Mouse (Mus musculus) CH12.LX (cell line): ENCODE measurements around the gene Gm17728. TPM values are rescaled to one million over a fixed set of nuclear protein-coding genes. Genes with fewer than 3 reads are reported as not detected.

Experiments used
- DNase-seq: peaks from one replicate; pipeline ENCODE4 v3.0.0-alpha.2; 2013; ENCODE audit errors: extremely low read depth
- H3K27ac ChIP-seq: 2 replicates; pipeline ENCODE4 v1.5.1; 2012; ENCODE audit warnings: low read depth, mild to moderate bottlenecking, control low read depth, moderate library complexity; ENCODE audit not compliant: insufficient read depth
- H3K27me3 ChIP-seq: replicated peaks from 2 replicates; pipeline ENCODE3; 2012; ENCODE audit warnings: inconsistent platforms
- H3K36me3 ChIP-seq, 2 experiments: replicated peaks in 1 of 2; 2 replicates each; pipeline versions ENCODE3 to v1.6.1; 2012; ENCODE audit warnings: inconsistent platforms in 1 of 2, low read length in 1 of 2, mild to moderate bottlenecking in 1 of 2, mixed read lengths in 1 of 2, moderate library complexity in 1 of 2; ENCODE audit not compliant: control insufficient read depth in 1 of 2, insufficient read depth in 1 of 2
- H3K4me1 ChIP-seq, 2 experiments: 2 replicates each; pipeline ENCODE4 v1.6.1; 2012; ENCODE audit warnings: inconsistent platforms in 1 of 2, moderate library complexity in 1 of 2; ENCODE audit not compliant: insufficient read depth in 2 of 2, control insufficient read depth in 1 of 2
- H3K4me2 ChIP-seq: 2 replicates; pipeline ENCODE4 v1.6.1; 2012; ENCODE audit warnings: low read depth, mild to moderate bottlenecking, control low read depth; ENCODE audit not compliant: poor library complexity, insufficient read depth, severe bottlenecking
- H3K4me3 ChIP-seq, 3 experiments: fragments of 150-350 bp in 1 of 3; sonication (generic) in 1 of 3; replicated peaks in 1 of 3; 2 replicates each; pipeline versions ENCODE3 to v1.5.1; 2011 to 2012; ENCODE audit warnings: low read depth in 2 of 3, low read length in 2 of 3, mild to moderate bottlenecking in 2 of 3, moderate library complexity in 2 of 3, control low read depth in 1 of 3, improper control_type of control experiment in 1 of 3, inconsistent platforms in 1 of 3, mixed read lengths in 1 of 3; ENCODE audit not compliant: poor library complexity in 1 of 3
- H3K79me2 ChIP-seq: replicated peaks from 2 replicates; pipeline ENCODE4 v1.6.1; 2012; ENCODE audit warnings: mild to moderate bottlenecking, moderate library complexity; ENCODE audit not compliant: control insufficient read depth, poor library complexity, insufficient read depth, severe bottlenecking; ENCODE audit errors: extremely low read depth
- H3K9ac ChIP-seq: 2 replicates; pipeline ENCODE4 v1.6.1; 2012; ENCODE audit warnings: low read depth, mild to moderate bottlenecking, control low read depth, moderate library complexity; ENCODE audit not compliant: insufficient read depth
- H3K9me3 ChIP-seq: replicated peaks from 2 replicates; pipeline ENCODE3; 2012; ENCODE audit warnings: low read length, inconsistent platforms, mixed read lengths
- CHD1 ChIP-seq: IDR thresholded peaks from 2 replicates; pipeline ENCODE4 v1.6.1; 2012; ENCODE audit warnings: low read depth, low read length, improper control_type of control experiment, inconsistent platforms
- CHD2 ChIP-seq: IDR thresholded peaks from 2 replicates; pipeline ENCODE4 v1.6.1; 2011; ENCODE audit warnings: low read length, improper control_type of control experiment
- ETS1 ChIP-seq: conservative IDR thresholded peaks from 2 replicates; pipeline ENCODE4 v1.6.1; 2012; ENCODE audit warnings: low read depth, mild to moderate bottlenecking, inconsistent platforms, low read length, improper control_type of control experiment, moderate library complexity
- IRF4 ChIP-seq: IDR thresholded peaks from 2 replicates; pipeline ENCODE4 v1.6.1; 2014; ENCODE audit warnings: low read depth, mild to moderate bottlenecking, inconsistent platforms, low read length, improper control_type of control experiment
- JUN ChIP-seq: IDR thresholded peaks from 2 replicates; pipeline ENCODE4 v1.6.1; 2011; ENCODE audit warnings: low read depth, mild to moderate bottlenecking, low read length, improper control_type of control experiment, moderate library complexity; ENCODE audit not compliant: insufficient read depth
- JUND ChIP-seq: conservative IDR thresholded peaks from 2 replicates; pipeline ENCODE4 v1.6.1; 2011; ENCODE audit warnings: low read depth, low read length, improper control_type of control experiment
- MAFK ChIP-seq: IDR thresholded peaks from 2 replicates; pipeline ENCODE4 v1.6.1; 2011; ENCODE audit warnings: low read length, improper control_type of control experiment; ENCODE audit not compliant: insufficient replicate concordance
- MAX ChIP-seq: IDR thresholded peaks from 2 replicates; pipeline ENCODE4 v1.6.1; 2011; ENCODE audit warnings: low read length, improper control_type of control experiment
- MAZ ChIP-seq: IDR thresholded peaks from 2 replicates; pipeline ENCODE4 v1.6.1; 2012; ENCODE audit warnings: low read depth, mild to moderate bottlenecking, inconsistent platforms, low read length, improper control_type of control experiment, moderate library complexity
- NELFE ChIP-seq: IDR thresholded peaks from 2 replicates; pipeline ENCODE4 v1.6.1; 2011; ENCODE audit warnings: low read depth, low read length, improper control_type of control experiment
- RAD21 ChIP-seq: IDR thresholded peaks from 2 replicates; pipeline ENCODE4 v1.6.1; 2011; ENCODE audit warnings: low read depth, mild to moderate bottlenecking, low read length, improper control_type of control experiment, moderate library complexity
- SIN3A ChIP-seq: IDR thresholded peaks from 2 replicates; pipeline ENCODE4 v1.6.1; 2012; ENCODE audit warnings: low read length, improper control_type of control experiment, inconsistent platforms
- TBP ChIP-seq: conservative IDR thresholded peaks from 2 replicates; pipeline ENCODE4 v1.6.1; 2011; ENCODE audit warnings: low read depth, low read length, improper control_type of control experiment
- TCF12 ChIP-seq: IDR thresholded peaks from 2 replicates; pipeline ENCODE4 v1.6.1; 2014; ENCODE audit warnings: low read depth, mild to moderate bottlenecking, inconsistent platforms, low read length, improper control_type of control experiment
- ZKSCAN1 ChIP-seq: IDR thresholded peaks from 2 replicates; pipeline ENCODE4 v1.6.1; 2012; ENCODE audit warnings: low read depth, inconsistent platforms, low read length, improper control_type of control experiment, borderline replicate concordance
- ZMIZ1 ChIP-seq: IDR thresholded peaks from 2 replicates; pipeline ENCODE4 v1.6.1; 2012; ENCODE audit warnings: low read depth, mild to moderate bottlenecking, inconsistent platforms, low read length, improper control_type of control experiment
- ZNF384 ChIP-seq: IDR thresholded peaks from 2 replicates; pipeline ENCODE4 v1.6.1; 2012; ENCODE audit warnings: low read depth, low read length, improper control_type of control experiment, inconsistent platforms
- dilution Hi-C: fragments of 300-500 bp; cut with MboI; formaldehyde crosslinking; loops from 2 replicates; pipeline ENCODE4 v1.14.3; 2020; ENCODE audit warnings: low sequenced_read_pairs; ENCODE audit not compliant: extremely low pct_unique_long_range_greater_than_20kb, extremely low pct_ligation_motif_present
- in situ Hi-C: fragments of 300-500 bp; cut with MboI; formaldehyde crosslinking; loops from 3 replicates; pipeline ENCODE4 v1.14.3; 2019; ENCODE audit warnings: low sequenced_read_pairs, low pct_ligation_motif_present, low pct_unique_long_range_greater_than_20kb, mixed read lengths
- polyA plus RNA-seq: library from polyadenylated mRNA; unstranded; fragments of >175 nt; gene quantifications from 2 replicates; pipeline ENCODE4 v1.2.1, GENCODE M21; 2012; ENCODE audit warnings: low read depth; ENCODE audit not compliant: insufficient read length
- total RNA-seq, 2 experiments: library from RNA; depleted of rRNA; stranded (reverse); fragments of 300-350 nt in 1 of 2; fragments of >200 nt in 1 of 2; gene quantifications; 2 replicates each; pipeline ENCODE4 v1.2.3; 2012 to 2014

Gene Gm17728
- total and polyA plus RNA-seq, 3 experiments: 0.47 TPM; not detected in 2

GRCm38 (mm10) chr17:9460904-9461303, 39.0 kb downstream of the Gm17728 start:
- Histone ChIP-seq H3K9ac (no peak overlapping the region), H3K4me2 (no peak overlapping the region), H3K36me3 (no peaks in the 10 kb centered on the region), H3K27me3 (no peaks in the 10 kb centered on the region), H3K4me1 (no peaks in the 10 kb centered on the region), H3K4me3 (no peak overlapping the region), H3K9me3 (no peaks in the 10 kb centered on the region), H3K79me2 (no peaks in the 10 kb centered on the region), H3K27ac (no peak overlapping the region)
- in situ Hi-C loops: no loop called here
- no peak for DNase-seq
- TF ChIP-seq SIN3A: no peak
- TF ChIP-seq MAX: no peak
- no peak for TF ChIP-seq ZKSCAN1
- TF ChIP-seq RAD21: no peak
- TF ChIP-seq TBP: no peak
- no peak for TF ChIP-seq NELFE
- no peak for TF ChIP-seq CHD2
- no peak for TF ChIP-seq ZMIZ1
- no peak for TF ChIP-seq TCF12
- no peak for TF ChIP-seq MAZ
- TF ChIP-seq JUND: no peak
- TF ChIP-seq JUN: no peak
- TF ChIP-seq IRF4: no peak
- no peak for TF ChIP-seq MAFK
- TF ChIP-seq ZNF384: no peak
- no peak for TF ChIP-seq ETS1
- no peak for TF ChIP-seq CHD1
- dilution Hi-C loops: no loop called here

Other genes starting within 250 kb of the Gm17728 start
- gene Pabpc6, start 247.7 kb downstream of the Gm17728 start, total RNA-seq (2012; rRNA removed): not detected in 2 replicates
- gene Pabpc6, start 247.7 kb downstream of the Gm17728 start, total RNA-seq (2014; rRNA removed): not detected in 2 replicates
- gene Pabpc6, start 247.7 kb downstream of the Gm17728 start, polyA plus RNA-seq: not detected in 2 replicates